Mouse (Mus musculus): ENCODE measurements around the gene Pgc. TPM values are rescaled to one million over a fixed set of nuclear protein-coding genes. Genes with fewer than 3 reads are reported as not detected.

The Pgc gene
- total and polyA plus RNA-seq, 2 experiments from 2014 or later: not detected

GRCm38 (mm10) chr17:47688344-47688607, 38.4 kb upstream of the Pgc start, which contains the start of gene Tomm6:
TSS of gene Tomm6 (minus strand) at chr17:47688386.
- H3K27me3 ChIP-seq (ENCODE audit: control insufficient read depth, insufficient read depth, low read length): no peaks in the 10 kb centered on the region
- H3K9ac ChIP-seq (replicated peaks; ENCODE audit: low read depth, low read length): peak within 1 kb of the TSS; percentile 77
- H3K36me3 ChIP-seq (replicated peaks; ENCODE audit: control insufficient read depth, insufficient read depth, low read length): peaks cover 31% of the 10 kb centered on the region
- peak within 1 kb of the TSS; percentile 77 for H3K27ac ChIP-seq (ENCODE audit: low read depth)
- H3K9me3 ChIP-seq (replicated peaks; ENCODE audit: control insufficient read depth, low read length): no peaks in the 10 kb centered on the region
- H3K4me2 ChIP-seq (ENCODE audit: low read depth, low read length): peak within 1 kb of the TSS; percentile 94
- WGBS: 0% methylated on average over 9 of the region's 9 CpGs
- ATAC-seq (ENCODE audit: insufficient read depth, low read depth): no peak
- no peak for TF ChIP-seq EP300 (IDR thresholded peaks at IDR 0.05; ENCODE audit: low read depth)
- TF ChIP-seq CTCF (IDR thresholded peaks at IDR 0.05; ENCODE audit: low read depth): no peak
- H3K4me1 ChIP-seq (ENCODE audit: control insufficient read depth, insufficient read depth): peaks cover 5% of the 10 kb centered on the region; the same call in 1 of the 2 replicates
- no peak for DNase-seq (ENCODE audit: low spot score)
- H3K4me3 ChIP-seq (ENCODE audit: low read depth, low read length): peak within 1 kb of the TSS; percentile 72

DNA sequence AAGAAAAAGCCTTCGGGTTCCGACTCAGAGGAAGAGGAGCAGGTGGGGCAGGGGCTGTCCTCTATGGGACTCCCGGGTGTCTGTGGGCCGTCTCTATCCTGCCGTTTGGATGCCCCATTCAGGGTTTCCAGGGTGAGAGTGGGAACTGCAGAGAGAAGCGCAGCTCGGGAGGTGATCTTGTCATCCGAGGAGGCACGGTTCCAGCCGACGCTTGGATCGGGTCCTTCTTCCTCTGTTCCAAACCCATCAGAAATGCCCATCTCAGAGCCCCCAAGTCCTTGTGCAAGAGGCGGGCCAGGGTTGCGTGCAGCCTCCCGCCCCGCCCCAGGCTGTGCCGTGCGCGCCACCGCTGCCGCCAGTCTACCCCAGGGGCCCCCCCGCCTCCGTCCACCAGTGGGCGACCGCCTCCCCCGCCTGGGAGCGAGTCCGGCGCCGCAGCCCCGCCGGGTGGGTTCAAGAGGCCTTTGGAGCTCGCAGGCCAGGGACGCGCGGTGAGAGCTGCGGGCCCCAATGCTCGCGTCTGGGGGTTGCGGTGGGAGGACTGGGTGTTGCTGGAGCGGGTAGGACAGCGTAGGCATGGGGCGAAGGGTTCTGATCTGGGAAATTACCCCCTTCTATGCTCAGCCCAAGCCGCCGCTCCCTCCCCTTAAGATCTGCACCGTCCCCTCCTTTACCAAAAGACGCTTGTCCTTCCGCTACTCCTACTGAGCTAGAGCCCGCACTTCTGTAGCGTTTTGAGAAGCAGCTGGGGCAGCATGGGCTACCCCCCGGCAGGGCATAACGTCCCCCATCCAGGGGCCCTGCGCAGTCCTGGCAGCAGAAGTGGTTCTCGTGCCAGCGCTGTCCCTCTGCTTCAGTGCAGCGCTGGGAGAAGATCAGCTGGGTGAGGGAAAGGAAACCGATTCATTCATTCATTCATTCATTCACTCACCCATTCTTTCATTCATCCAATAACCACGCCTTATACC, 37.8 kb upstream of the Pgc start, which contains the start of gene Frs3:
Gene Frs3, plus strand, starts transcription at position 423 of the 968 bp plus-strand sequence.
- no peaks in the 10 kb centered on the region for H3K27me3 ChIP-seq (ENCODE audit: control insufficient read depth, insufficient read depth, low read length)
- peaks cover 26% of the 10 kb centered on the region for H3K36me3 ChIP-seq (replicated peaks; ENCODE audit: control insufficient read depth, insufficient read depth, low read length)
- peak; percentile 58 for DNase-seq (ENCODE audit: low spot score)
- H3K27ac ChIP-seq (ENCODE audit: low read depth): peak within 1 kb of the TSS; percentile 77
- H3K4me2 ChIP-seq (ENCODE audit: low read depth, low read length): peak within 1 kb of the TSS; percentile 94
- no peaks in the 10 kb centered on the region for H3K9me3 ChIP-seq (replicated peaks; ENCODE audit: control insufficient read depth, low read length)
- ATAC-seq (ENCODE audit: insufficient read depth, low read depth): peak; percentile 73
- WGBS: 2% methylated on average over 47 of the region's 58 CpGs
- H3K9ac ChIP-seq (replicated peaks; ENCODE audit: low read depth, low read length): peak within 1 kb of the TSS; percentile 77
- TF ChIP-seq CTCF (IDR thresholded peaks at IDR 0.05; ENCODE audit: low read depth) (no peak), EP300 (IDR thresholded peaks at IDR 0.05; ENCODE audit: low read depth) (no peak)
- H3K4me3 ChIP-seq (ENCODE audit: low read depth, low read length): peak within 1 kb of the TSS; percentile 72
- H3K4me1 ChIP-seq (ENCODE audit: control insufficient read depth, insufficient read depth): peaks cover 5% of the 10 kb centered on the region; the same call in 1 of the 2 replicates

DNA sequence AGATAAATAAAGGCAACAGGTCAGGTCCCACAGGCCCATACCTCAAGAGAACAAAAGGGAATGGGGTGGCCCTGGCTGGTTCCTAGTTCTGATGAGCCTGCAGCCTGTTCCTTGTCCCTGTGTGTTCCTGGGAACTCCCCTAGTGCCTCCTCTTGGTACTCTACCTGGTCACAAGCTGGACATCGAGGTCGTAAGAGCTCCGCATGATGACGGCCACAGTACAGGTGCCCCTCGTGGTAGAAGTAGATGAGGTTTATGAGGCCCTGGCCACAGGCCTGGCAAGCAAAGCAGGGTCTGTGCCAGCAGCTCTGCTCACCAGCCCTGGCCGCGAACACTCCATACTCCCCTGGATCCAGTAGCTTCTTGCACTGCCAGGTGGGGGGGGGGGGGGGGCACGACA, 36.7 kb upstream of the Pgc start:
- Histone ChIP-seq H3K4me3 (ENCODE audit: low read depth, low read length) (no peak overlapping the region), H3K9me3 (replicated peaks; ENCODE audit: control insufficient read depth, low read length) (no peaks in the 10 kb centered on the region), H3K27ac (ENCODE audit: low read depth) (no peak overlapping the region), H3K27me3 (ENCODE audit: control insufficient read depth, insufficient read depth, low read length) (no peaks in the 10 kb centered on the region), H3K4me1 (ENCODE audit: control insufficient read depth, insufficient read depth) (peaks cover 11% of the 10 kb centered on the region; the same call in 1 of the 2 replicates), H3K9ac (replicated peaks; ENCODE audit: low read depth, low read length) (0 out of 2 replicates have a peak overlapping the region, but pooled peaks have one; percentile 4), H3K4me2 (ENCODE audit: low read depth, low read length) (no peak overlapping the region), H3K36me3 (replicated peaks; ENCODE audit: control insufficient read depth, insufficient read depth, low read length) (peaks cover 16% of the 10 kb centered on the region)
- ATAC-seq (ENCODE audit: insufficient read depth, low read depth) (no peak), DNase-seq (ENCODE audit: low spot score) (no peak)
- no peak for TF ChIP-seq CTCF (IDR thresholded peaks at IDR 0.05; ENCODE audit: low read depth)
- no peak for TF ChIP-seq EP300 (IDR thresholded peaks at IDR 0.05; ENCODE audit: low read depth)
- 84% methylated on average over 7 of the region's 8 CpGs for WGBS

- peaks cover 16% of the 10 kb centered on the region; the same call in 1 of the 2 replicates for H3K4me1 ChIP-seq (ENCODE audit: control insufficient read depth, insufficient read depth)
- WGBS: 91% methylated on average over 3 of the region's 3 CpGs
- TF ChIP-seq EP300 (IDR thresholded peaks at IDR 0.05; ENCODE audit: low read depth): no peak
- TF ChIP-seq CTCF (IDR thresholded peaks at IDR 0.05; ENCODE audit: low read depth): no peak
- no peak for DNase-seq (ENCODE audit: low spot score)
- no peak overlapping the region for H3K4me3 ChIP-seq (ENCODE audit: low read depth, low read length)
- no peaks in the 10 kb centered on the region for H3K9me3 ChIP-seq (replicated peaks; ENCODE audit: control insufficient read depth, low read length)
- no peak overlapping the region for H3K27ac ChIP-seq (ENCODE audit: low read depth)
- 0 out of 2 replicates have a peak, but pooled peaks cover 2% of the 10 kb centered on the region for H3K36me3 ChIP-seq (replicated peaks; ENCODE audit: control insufficient read depth, insufficient read depth, low read length)
- no peak overlapping the region for H3K4me2 ChIP-seq (ENCODE audit: low read depth, low read length)
- ATAC-seq (ENCODE audit: insufficient read depth, low read depth): no peak
- H3K9ac ChIP-seq (replicated peaks; ENCODE audit: low read depth, low read length): no peak overlapping the region
- H3K27me3 ChIP-seq (ENCODE audit: control insufficient read depth, insufficient read depth, low read length): no peaks in the 10 kb centered on the region
Measured at GRCm38 (mm10) chr17:47691650-47692049, 35.0 kb upstream of the Pgc start.

DNA sequence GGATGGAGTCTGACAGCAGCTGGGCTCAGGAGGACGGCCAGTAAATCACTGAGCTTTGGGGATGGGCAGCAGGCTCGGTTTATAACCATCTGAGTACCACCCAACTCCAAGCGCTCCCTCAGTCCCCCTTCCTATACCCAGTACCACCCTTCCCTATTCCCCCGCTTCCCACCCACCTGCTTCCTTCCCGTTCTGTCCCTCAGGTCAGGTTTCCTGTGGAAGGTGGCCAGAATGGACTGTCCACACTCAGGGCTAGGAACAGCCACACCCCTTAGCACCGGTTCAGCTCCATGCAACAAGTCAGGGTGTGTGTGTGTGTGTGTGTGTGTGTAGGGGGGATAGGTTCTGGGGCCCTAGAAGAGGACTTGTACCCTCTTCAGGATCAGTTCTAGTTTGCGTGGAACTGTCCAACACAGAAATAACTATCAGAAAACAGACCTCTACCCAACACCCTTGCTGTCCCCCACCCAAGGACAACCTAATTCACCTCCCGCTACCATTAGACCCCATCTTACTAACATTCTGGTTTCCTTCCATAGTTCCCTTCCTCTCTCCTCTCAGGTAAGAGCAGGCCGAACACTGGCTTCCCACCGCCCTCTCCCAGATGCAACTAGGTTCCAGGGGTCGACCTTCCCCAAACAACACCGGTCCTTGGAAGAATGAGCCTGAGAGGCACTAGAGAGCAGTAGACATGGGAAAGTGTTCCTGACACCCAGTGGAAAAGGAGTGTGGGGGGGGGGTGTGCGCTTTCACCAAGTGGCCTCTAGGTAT, 32.8 kb upstream of the Pgc start:
- Histone ChIP-seq H3K27ac (ENCODE audit: low read depth) (0 out of 2 replicates have a peak overlapping the region, but pooled peaks have one; percentile 64), H3K9me3 (replicated peaks; ENCODE audit: control insufficient read depth, low read length) (no peaks in the 10 kb centered on the region), H3K4me3 (ENCODE audit: low read depth, low read length) (peak overlapping the region; percentile 93), H3K4me1 (ENCODE audit: control insufficient read depth, insufficient read depth) (peaks cover 11% of the 10 kb centered on the region; the same call in 1 of the 2 replicates), H3K36me3 (replicated peaks; ENCODE audit: control insufficient read depth, insufficient read depth, low read length) (peaks cover 5% of the 10 kb centered on the region; the same call in 1 of the 2 replicates), H3K27me3 (ENCODE audit: control insufficient read depth, insufficient read depth, low read length) (no peaks in the 10 kb centered on the region), H3K9ac (replicated peaks; ENCODE audit: low read depth, low read length) (peak overlapping the region; percentile 89), H3K4me2 (ENCODE audit: low read depth, low read length) (peak overlapping the region; percentile 89)
- ATAC-seq (ENCODE audit: insufficient read depth, low read depth): no peak
- no peak for TF ChIP-seq CTCF (IDR thresholded peaks at IDR 0.05; ENCODE audit: low read depth)
- no peak for TF ChIP-seq EP300 (IDR thresholded peaks at IDR 0.05; ENCODE audit: low read depth)
- no peak for DNase-seq (ENCODE audit: low spot score)
- WGBS: 42% methylated on average over 13 of the region's 13 CpGs

Measured in heart, postnatal 0 days (tissue).